Mouse (Mus musculus) thymus, adult 2 months (tissue): ENCODE data around the gene Hdac9.

Source experiments
- CTCF ChIP-seq: fragments of 200-500 bp; IDR thresholded peaks from 2 replicates; pipeline ENCODE4 v1.5.1; 2012; ENCODE audit warnings: mild to moderate bottlenecking, control low read depth, low read length, moderate library complexity, borderline replicate concordance; ENCODE audit not compliant: control insufficient read depth, poor library complexity, insufficient read depth; ENCODE audit errors: extremely low read depth
- POLR2A ChIP-seq: fragments of 200-500 bp; IDR thresholded peaks from 2 replicates; pipeline ENCODE4 v1.6.1; 2012; ENCODE audit warnings: mild to moderate bottlenecking, low read length, control low read depth, moderate library complexity; ENCODE audit not compliant: control insufficient read depth, poor library complexity, insufficient read depth; ENCODE audit errors: extremely low read depth

DNA sequence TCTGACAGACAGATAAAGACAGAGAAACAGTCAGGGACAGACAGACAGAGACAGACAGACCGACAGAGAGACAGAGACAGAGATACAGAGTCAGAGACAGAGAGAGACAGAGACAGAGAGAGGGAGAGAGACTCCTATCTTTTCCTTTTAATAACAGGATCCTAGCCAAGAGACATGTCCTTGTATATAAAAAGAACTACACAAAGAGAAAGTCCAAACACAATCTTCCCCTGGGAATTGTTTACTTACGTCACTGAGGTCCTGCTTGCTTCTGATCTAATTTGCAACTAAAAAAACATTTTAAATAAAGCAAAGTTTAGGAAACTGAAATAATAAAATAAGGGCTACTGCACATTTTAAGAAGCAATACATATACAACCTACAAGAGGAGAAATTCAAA lies 119.5 kb downstream of the Hdac9 start:
- no peak for TF ChIP-seq CTCF
- no peak for TF ChIP-seq POLR2A
